Mouse (Mus musculus) lung, adult 2 months (tissue): Measurements from ENCODE around the gene Mthfd1l.

Experiments used
- CTCF ChIP-seq: fragments of 200-500 bp; IDR thresholded peaks from 2 replicates; pipeline ENCODE4 v1.5.1; 2011; ENCODE audit warnings: mild to moderate bottlenecking, low read length, control low read depth; ENCODE audit not compliant: insufficient read depth
- POLR2A ChIP-seq: fragments of 200-500 bp; IDR thresholded peaks from 2 replicates; pipeline ENCODE4 v1.6.1; 2011; ENCODE audit warnings: low read depth, mild to moderate bottlenecking, control low read depth, low read length, borderline replicate concordance; ENCODE audit errors: extremely low read depth

DNA sequence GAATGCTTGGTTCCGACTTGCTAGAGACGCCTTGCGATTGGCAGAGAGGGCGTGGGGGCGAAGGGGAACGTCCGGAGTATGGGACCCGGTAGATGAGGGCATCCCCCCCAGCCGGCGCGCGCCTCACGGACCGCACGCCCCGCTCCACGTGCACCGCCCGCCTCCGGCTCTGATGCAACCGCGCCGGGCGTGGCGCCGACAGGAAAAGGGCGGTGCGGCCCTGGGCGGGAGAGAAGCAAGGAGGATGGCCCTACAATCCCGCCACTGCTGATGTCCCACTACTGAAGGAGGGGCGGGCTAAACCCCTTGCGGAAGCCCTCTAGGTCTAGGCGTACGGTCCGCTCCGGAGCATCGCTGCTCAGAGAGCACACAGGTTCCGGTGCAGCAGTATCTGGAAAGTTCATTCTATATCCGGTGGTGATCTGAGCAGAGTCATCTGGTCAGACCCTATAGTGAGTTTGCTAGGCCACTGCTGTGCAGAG is 712 bp downstream of the Mthfd1l start:
- TF ChIP-seq CTCF (no peak), POLR2A (peak; percentile 49; the same call in 1 of the 2 replicates)
